In genomic region chr11:115805005-115805404, GRCm38 (mm10) we compare ENCODE assay signal across 22 mouse cellular contexts. TPM values are rescaled to one million over a fixed set of nuclear protein-coding genes. Genes with fewer than 3 reads are reported as not detected.
DNase-seq lines count a peak whose midpoint lies in the region; ATAC-seq lines count a peak whose summit lies in the region.
"Had no signal": no experiment of that assay in that cellular context is flagged by ENCODE, and none has a peak within 500 bp of the region (broad histone marks: within the 10 kb centered on the region; RNA-seq: fewer than 3 reads in every experiment).

No protein-coding gene starts in this region.

- WGBS in hindbrain, embryonic 10.5 days: 95% methylated on average over 7 of the region's 7 CpGs
- WGBS in hindbrain, embryonic 12.5 days: 95% methylated on average over 7 of the region's 7 CpGs
- WGBS in liver, embryonic 16.5 days (ENCODE audit: insufficient replicate concordance): 34% methylated on average over 7 of the region's 7 CpGs

- H3K4me1 ChIP-seq in hindbrain, embryonic 10.5 days (replicated peaks): peaks cover 39% of the 10 kb centered on the region
- peaks cover 31% of the 10 kb centered on the region for H3K4me1 ChIP-seq in hindbrain, embryonic 12.5 days
- peaks cover 64% of the 10 kb centered on the region for H3K4me1 ChIP-seq in liver, embryonic 16.5 days (ENCODE audit: control insufficient read depth, low read depth, low read length)

- H3K9ac ChIP-seq in hindbrain, embryonic 12.5 days: no peak overlapping the region
- H3K9ac ChIP-seq in liver, embryonic 16.5 days (ENCODE audit: low read depth, low read length): peak overlapping the region; percentile 63
- H3K9ac ChIP-seq: hindbrain, embryonic 14.5 days; kidney, embryonic 15.5 days; limb, embryonic 15.5 days had no signal

- no peak overlapping the region for H3K4me2 ChIP-seq in hindbrain, embryonic 12.5 days (replicated peaks)
- peak overlapping the region; percentile 61 for H3K4me2 ChIP-seq in liver, embryonic 16.5 days (ENCODE audit: low read depth, low read length)
- H3K4me2 ChIP-seq: hindbrain, embryonic 14.5 days; kidney, embryonic 15.5 days; limb, embryonic 15.5 days; midbrain, embryonic 11.5 days had no signal

- no peak overlapping the region for H3K4me3 ChIP-seq in hindbrain, embryonic 10.5 days
- no peak overlapping the region for H3K4me3 ChIP-seq in hindbrain, embryonic 12.5 days
- peak overlapping the region; percentile 56 for H3K4me3 ChIP-seq in liver, embryonic 16.5 days (ENCODE audit: low read depth, low read length)
- H3K4me3 ChIP-seq: kidney, embryonic 15.5 days; limb, embryonic 15.5 days had no signal

- ATAC-seq in hindbrain, embryonic 12.5 days (ENCODE audit: low FRiP score): no peak
- ATAC-seq in erythroid progenitor cell, adult 5-6 weeks (replicated peaks; ENCODE audit: low FRiP score, poor library complexity, severe bottlenecking): peak; percentile 88
- peak; percentile 85 for ATAC-seq in liver, embryonic 16.5 days (ENCODE audit: low read depth)
- ATAC-seq: forebrain, embryonic 16.5 days had no signal

- no peak for DNase-seq in hindbrain, embryonic 10.5 days (ENCODE audit: low spot score)
- DNase-seq in c-Kit-negative CD71-positive TER-119-positive erythroid progenitor cells, embryonic 14.5 days (ENCODE audit: low read depth, low spot score): peak; percentile 57
- DNase-seq in cerebellum, adult 9-10 months: no peak
- no peak for DNase-seq in testis, postnatal 10 days (ENCODE audit: low spot score)
- no peak for DNase-seq in gastrocnemius, postnatal 4 days (ENCODE audit: low spot score in 2 of 2)
- DNase-seq: adrenal gland, adult 2 months; cerebellum, adult 18-20 months; cerebellum, postnatal 36 days; gastrocnemius, postnatal 25 days; layer of hippocampus, postnatal 36 days; lung, postnatal 10 days; right cerebral cortex, postnatal 25 days; thymus, postnatal 25 days had no signal

- H3K9me3 ChIP-seq in hindbrain, embryonic 10.5 days: no peaks in the 10 kb centered on the region
- H3K9me3 ChIP-seq in hindbrain, embryonic 12.5 days (replicated peaks): no peaks in the 10 kb centered on the region
- H3K9me3 ChIP-seq in liver, embryonic 16.5 days (replicated peaks; ENCODE audit: control insufficient read depth, low read length): no peaks in the 10 kb centered on the region
- H3K9me3 ChIP-seq: kidney, embryonic 15.5 days; limb, embryonic 15.5 days had no signal

- H3K27ac ChIP-seq in hindbrain, embryonic 10.5 days: peak overlapping the region; percentile 9; the same call in 1 of the 2 replicates
- H3K27ac ChIP-seq in hindbrain, embryonic 12.5 days: no peak overlapping the region
- H3K27ac ChIP-seq in liver, embryonic 16.5 days (ENCODE audit: low read length): peak overlapping the region; percentile 90
- H3K27ac ChIP-seq: hindbrain, embryonic 14.5 days; kidney, embryonic 15.5 days; limb, embryonic 15.5 days had no signal

- H3K27me3 ChIP-seq in hindbrain, embryonic 10.5 days (ENCODE audit: insufficient read depth, poor library complexity, severe bottlenecking): no peaks in the 10 kb centered on the region
- H3K27me3 ChIP-seq in hindbrain, embryonic 12.5 days: no peaks in the 10 kb centered on the region
- no peaks in the 10 kb centered on the region for H3K27me3 ChIP-seq in liver, embryonic 16.5 days (ENCODE audit: control insufficient read depth, insufficient read depth, low read depth, low read length)
- H3K27me3 ChIP-seq: CH12.LX; kidney, embryonic 15.5 days; limb, embryonic 15.5 days had no signal

- peaks cover 99% of the 10 kb centered on the region for H3K36me3 ChIP-seq in hindbrain, embryonic 10.5 days
- H3K36me3 ChIP-seq in hindbrain, embryonic 12.5 days: peaks cover 65% of the 10 kb centered on the region
- H3K36me3 ChIP-seq in liver, embryonic 16.5 days (ENCODE audit: control insufficient read depth, insufficient read depth): peaks cover 45% of the 10 kb centered on the region

RNA-seq across cellular contexts. Expression of gene Caskin2, which starts 8.4 kb away (rescaled TPM):
- polyA plus RNA-seq in hindbrain, embryonic 10.5 days (2016; fragmentation: Nextera tagmentation; extraction: Ambion mirVana): 19.0 and 21.5 TPM in 2 replicates
- 17.2 and 17.9 TPM in 2 replicates for polyA plus RNA-seq in hindbrain, embryonic 12.5 days (2016; fragmentation: Nextera tagmentation; extraction: Ambion mirVana)
- total RNA-seq in erythroid progenitor cell, adult 5-6 weeks (2015; ENCODE audit: low replicate concordance): 6.7 and 13.0 TPM in 2 replicates
- total RNA-seq in erythroid progenitor cell, adult 5-6 weeks (2017; ENCODE audit: low replicate concordance): 5.6 and 6.0 TPM in 2 replicates
- polyA plus RNA-seq in liver, embryonic 16.5 days (2015; fragmentation: Nextera tagmentation; extraction: Ambion mirVana): 5.1 and 6.1 TPM in 2 replicates
- 10 to 100 TPM; 26.1 to 26.8 TPM for total RNA-seq in gastrocnemius, postnatal 4 days (2021)

RNA-seq across cellular contexts. Expression of gene Tsen54, which starts 9.5 kb away (rescaled TPM):
- polyA plus RNA-seq in hindbrain, embryonic 10.5 days (2016; fragmentation: Nextera tagmentation; extraction: Ambion mirVana): 38.1 and 41.5 TPM in 2 replicates
- polyA plus RNA-seq in hindbrain, embryonic 12.5 days (2016; fragmentation: Nextera tagmentation; extraction: Ambion mirVana): 27.1 and 28.8 TPM in 2 replicates
- 4.0 and 12.6 TPM in 2 replicates for total RNA-seq in erythroid progenitor cell, adult 5-6 weeks (2015; ENCODE audit: low replicate concordance)
- total RNA-seq in erythroid progenitor cell, adult 5-6 weeks (2017; ENCODE audit: low replicate concordance): 3.6 and 4.3 TPM in 2 replicates
- polyA plus RNA-seq in liver, embryonic 16.5 days (2015; fragmentation: Nextera tagmentation; extraction: Ambion mirVana): 10.2 and 12.4 TPM in 2 replicates
- 10 to 100 TPM; 15.6 to 16.9 TPM for total RNA-seq in gastrocnemius, postnatal 4 days (2021)

RNA-seq across cellular contexts. Expression of gene Llgl2, which starts 18.8 kb away (rescaled TPM):
- 10.4 and 11.9 TPM in 2 replicates for polyA plus RNA-seq in hindbrain, embryonic 10.5 days (2016; fragmentation: Nextera tagmentation; extraction: Ambion mirVana)
- polyA plus RNA-seq in hindbrain, embryonic 12.5 days (2016; fragmentation: Nextera tagmentation; extraction: Ambion mirVana): 4.0 and 6.1 TPM in 2 replicates
- total RNA-seq in erythroid progenitor cell, adult 5-6 weeks (2015; ENCODE audit: low replicate concordance): 1.7 TPM in 1 of 2 replicates, not detected in the other
- total RNA-seq in erythroid progenitor cell, adult 5-6 weeks (2017; ENCODE audit: low replicate concordance): 0.26 and 1.8 TPM in 2 replicates
- polyA plus RNA-seq in liver, embryonic 16.5 days (2015; fragmentation: Nextera tagmentation; extraction: Ambion mirVana): 14.4 and 15.6 TPM in 2 replicates
- 10 to 100 TPM; 19.0 to 21.6 TPM for total RNA-seq in gastrocnemius, postnatal 4 days (2021)

RNA-seq across cellular contexts. Expression of gene Tmem94, which starts 39.8 kb away (rescaled TPM):
- 42.0 and 47.4 TPM in 2 replicates for polyA plus RNA-seq in hindbrain, embryonic 10.5 days (2016; fragmentation: Nextera tagmentation; extraction: Ambion mirVana)
- 41.6 and 42.1 TPM in 2 replicates for polyA plus RNA-seq in hindbrain, embryonic 12.5 days (2016; fragmentation: Nextera tagmentation; extraction: Ambion mirVana)
- 32.1 and 36.9 TPM in 2 replicates for total RNA-seq in erythroid progenitor cell, adult 5-6 weeks (2015; ENCODE audit: low replicate concordance)
- total RNA-seq in erythroid progenitor cell, adult 5-6 weeks (2017; ENCODE audit: low replicate concordance): 35.2 and 35.3 TPM in 2 replicates
- polyA plus RNA-seq in liver, embryonic 16.5 days (2015; fragmentation: Nextera tagmentation; extraction: Ambion mirVana): 8.9 and 10.4 TPM in 2 replicates
- 10 to 100 TPM; 51.9 to 57.3 TPM for total RNA-seq in gastrocnemius, postnatal 4 days (2021)

RNA-seq across cellular contexts. Expression of gene Myo15b, which starts 53.2 kb away (rescaled TPM):
- 0.19 and 0.21 TPM in 2 replicates for polyA plus RNA-seq in hindbrain, embryonic 10.5 days (2016; fragmentation: Nextera tagmentation; extraction: Ambion mirVana)
- polyA plus RNA-seq in hindbrain, embryonic 12.5 days (2016; fragmentation: Nextera tagmentation; extraction: Ambion mirVana): 0.05 and 0.12 TPM in 2 replicates
- total RNA-seq in erythroid progenitor cell, adult 5-6 weeks (2015; ENCODE audit: low replicate concordance): not detected in 2 replicates
- total RNA-seq in erythroid progenitor cell, adult 5-6 weeks (2017; ENCODE audit: low replicate concordance): not detected in 2 replicates
- 0.34 and 1.5 TPM in 2 replicates for polyA plus RNA-seq in liver, embryonic 16.5 days (2015; fragmentation: Nextera tagmentation; extraction: Ambion mirVana)
- total RNA-seq in gastrocnemius, postnatal 4 days (2021): under 1 TPM; 0.37 to 0.60 TPM
- total RNA-seq: gastrocnemius, postnatal 25 days had no signal
- polyA plus RNA-seq: hindbrain, embryonic 14.5 days; midbrain, embryonic 11.5 days had no signal
